Mouse (Mus musculus) bone marrow macrophage, adult 2 months (primary cell): ENCODE measurements around the gene Mpo.

Source experiments
- CTCF ChIP-seq: IDR thresholded peaks from 2 replicates; pipeline ENCODE4 v1.5.1; 2012; ENCODE audit warnings: low read depth, mild to moderate bottlenecking, low read length, moderate library complexity
- POLR2A ChIP-seq: IDR thresholded peaks from 2 replicates; pipeline ENCODE4 v1.6.1; 2012; ENCODE audit warnings: mild to moderate bottlenecking, low read depth, low read length, borderline replicate concordance

DNA sequence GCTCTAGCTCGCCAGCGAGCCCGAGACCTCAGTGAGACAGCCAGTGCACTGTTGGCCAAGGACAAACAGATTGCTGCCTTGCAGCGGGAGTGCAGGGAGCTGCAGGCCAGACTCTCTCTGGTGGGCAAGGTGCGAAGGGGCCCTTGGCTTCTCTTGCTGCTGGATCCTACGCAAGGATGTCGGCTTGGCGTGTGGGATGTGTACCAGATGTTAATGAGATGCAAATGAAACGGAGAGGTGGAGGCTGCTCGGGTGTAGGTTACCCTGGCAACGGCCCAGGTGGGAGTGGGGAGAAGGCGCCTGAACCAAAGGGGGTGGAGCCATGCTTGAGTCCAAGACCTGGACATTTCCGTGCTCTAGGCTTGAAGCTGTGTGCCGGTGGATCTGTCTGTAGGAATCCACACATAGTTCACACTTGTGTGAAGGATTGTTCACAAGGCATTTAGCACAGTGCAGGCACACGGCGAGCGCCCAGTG, 29.8 kb upstream of the Mpo start:
- TF ChIP-seq POLR2A, result no peak
- TF ChIP-seq CTCF, result no peak
